Mouse (Mus musculus) lung, postnatal 0 days (tissue): ENCODE measurements around the gene Pcca.

Source experiments
- CTCF ChIP-seq: IDR thresholded peaks from 2 replicates; pipeline ENCODE4 v1.5.1; 2016; ENCODE audit warnings: antibody characterized with exemption, mild to moderate bottlenecking
- EP300 ChIP-seq: IDR thresholded peaks from 2 replicates; pipeline ENCODE4 v1.6.1; 2016; ENCODE audit warnings: antibody characterized with exemption, mild to moderate bottlenecking, control low read depth

- TF ChIP-seq CTCF, result no peak
- no peak for TF ChIP-seq EP300
These were observed 362.0 kb downstream of the Pcca start for GRCm38 (mm10) chr14:122896106-122896505.
